Mouse (Mus musculus): Measurements from ENCODE around the gene Mfsd7a.

Mfsd7a gene

GRCm38 (mm10) chr5:108433804-108434587, 14.7 kb downstream of the Mfsd7a start, which contains the start of gene Atp5k:
Gene Atp5k, minus strand, starts transcription at chr5:108434448.
- peak; percentile 83 for DNase-seq (ENCODE audit: low read depth, low spot score)

- DNase-seq (ENCODE audit: low read depth, low spot score): no peak
These were observed 17.5 kb downstream of the Mfsd7a start for GRCm38 (mm10) chr5:108431196-108431595.

DNA sequence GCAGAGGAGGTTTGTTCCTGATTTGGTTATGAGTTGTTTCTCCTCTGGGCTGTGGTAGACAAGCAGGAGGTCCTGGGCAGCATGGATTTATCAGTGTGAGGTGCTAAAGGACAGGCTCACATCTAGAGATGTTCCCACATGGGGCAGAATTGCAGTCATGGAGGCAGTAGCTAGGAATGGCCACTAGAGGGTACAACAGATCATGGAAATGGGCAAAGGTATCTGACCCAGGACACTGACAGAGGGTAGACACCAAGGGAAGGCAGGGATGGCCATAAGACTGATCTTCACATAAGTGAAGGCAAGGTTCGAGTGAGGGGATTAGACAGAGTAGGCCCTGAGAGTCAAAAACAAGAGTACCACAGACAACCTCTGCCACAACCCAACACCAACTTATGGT, 21.5 kb downstream of the Mfsd7a start:
- peak; percentile 33 for DNase-seq (ENCODE audit: low read depth, low spot score)

DNA sequence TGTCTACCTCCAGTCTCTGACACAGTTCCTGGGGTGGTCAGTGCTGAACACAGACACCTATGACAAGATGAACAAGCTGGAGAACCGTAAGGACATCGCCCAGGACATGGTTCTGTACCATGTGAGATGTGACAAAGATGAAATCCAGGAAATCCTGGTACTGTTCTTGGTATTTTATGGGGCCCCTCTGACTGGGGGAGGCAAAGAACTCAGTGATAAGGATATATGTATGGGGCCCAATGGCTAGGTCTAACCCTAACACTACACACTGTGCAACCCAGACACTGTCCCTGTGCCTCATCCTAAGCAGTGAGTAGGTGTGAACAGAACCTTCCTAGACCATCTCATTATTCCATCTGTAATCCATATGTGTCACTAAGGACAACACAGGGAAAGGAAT, 25.3 kb downstream of the Mfsd7a start:
- DNase-seq (ENCODE audit: low read depth, low spot score): no peak

- DNase-seq (ENCODE audit: low read depth, low spot score): no peak
These were observed 25.9 kb downstream of the Mfsd7a start for GRCm38 (mm10) chr5:108422741-108423140.

DNA sequence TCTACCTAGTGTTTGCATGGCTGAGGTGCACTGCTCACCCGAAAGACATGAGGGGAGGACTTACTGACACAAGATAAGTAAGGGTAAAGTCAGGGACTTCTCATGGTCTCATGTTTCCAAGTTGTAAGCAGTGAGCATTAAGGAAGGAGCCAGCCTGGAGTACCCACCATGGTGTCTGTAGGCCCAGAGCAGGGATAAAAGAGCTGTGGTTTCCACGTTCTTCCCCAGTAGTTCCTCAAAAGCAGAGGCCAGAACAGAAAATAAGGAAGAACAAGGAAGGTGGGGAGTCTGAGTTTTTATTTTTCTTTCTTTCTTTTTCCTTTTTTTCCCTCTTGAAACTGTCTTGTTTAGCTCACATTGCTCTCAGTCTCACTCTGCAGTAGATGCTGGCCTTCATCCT, 34.0 kb downstream of the Mfsd7a start:
- DNase-seq (ENCODE audit: low read depth, low spot score): no peak

DNA sequence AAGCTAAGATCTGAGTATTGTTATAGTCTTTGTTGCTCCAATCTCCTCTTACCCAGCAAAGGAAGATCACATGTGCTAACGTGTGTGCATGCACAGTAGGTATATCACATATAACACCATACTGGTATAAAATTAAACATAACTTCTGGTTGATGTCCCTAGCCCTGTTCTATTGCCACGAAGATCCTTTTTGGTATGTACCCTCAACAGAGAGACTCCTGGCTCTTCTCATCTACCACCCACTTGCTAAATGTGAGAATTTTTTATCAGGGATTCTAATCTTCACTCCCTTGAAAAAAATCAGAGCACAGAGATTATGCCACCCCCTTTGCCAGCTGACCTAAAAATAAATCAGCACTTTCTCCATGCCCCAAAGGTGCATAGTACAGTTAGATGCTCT, 41.7 kb downstream of the Mfsd7a start:
- DNase-seq (ENCODE audit: low read depth, low spot score): no peak

GRCm38 (mm10) chr5:108405460-108405859, 43.2 kb downstream of the Mfsd7a start:
- DNase-seq (ENCODE audit: low read depth, low spot score): no peak

DNA sequence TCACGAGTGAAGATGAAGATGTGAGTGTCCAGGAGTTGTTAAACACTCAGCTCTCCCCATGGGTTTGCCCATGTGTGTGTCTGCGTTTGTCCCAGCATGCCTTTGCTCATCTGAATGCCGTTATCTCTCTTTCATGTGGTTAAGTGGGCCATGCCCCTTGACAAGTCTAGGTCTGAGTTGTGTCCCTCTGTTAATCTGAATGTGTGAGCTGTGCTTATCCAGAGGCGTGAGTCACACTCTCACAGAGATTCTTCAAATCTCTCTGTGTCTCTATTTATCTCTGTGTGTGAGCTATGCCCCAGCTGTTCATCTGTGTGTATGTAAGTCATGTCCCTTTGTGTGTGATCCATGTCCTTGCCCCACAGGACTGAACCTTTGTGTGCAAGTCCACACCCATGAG, 45.2 kb downstream of the Mfsd7a start:
- DNase-seq (ENCODE audit: low read depth, low spot score): no peak

Measured in WW6 (cell line).